Comparison of ENCODE assay signal across 16 mouse cellular contexts in the genomic region with DNA sequence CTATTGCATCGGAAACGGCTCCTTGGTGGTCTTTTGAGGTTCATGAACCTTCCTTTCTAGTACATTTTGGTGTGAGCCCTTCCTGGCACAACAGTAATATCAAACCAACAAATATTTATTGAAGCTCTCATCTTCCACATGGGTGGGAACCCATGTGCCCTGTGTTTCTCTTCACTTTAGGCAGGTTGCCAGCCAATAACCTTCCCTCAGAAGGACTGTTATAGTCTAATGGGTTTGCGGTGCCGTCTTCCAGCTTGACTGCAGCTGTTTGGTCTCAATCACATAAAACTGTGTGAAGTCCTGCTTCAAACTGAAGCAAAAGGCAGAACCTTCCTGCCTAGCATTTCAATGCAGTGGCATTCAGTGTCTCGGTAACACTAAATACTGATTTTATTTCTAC.
"Had no signal": no experiment of that assay in that cellular context is flagged by ENCODE, and none has a peak within 500 bp of the region (broad histone marks: within the 10 kb centered on the region; RNA-seq: fewer than 3 reads in every experiment).

No protein-coding gene starts in this region.

- ATAC-seq: liver, postnatal 0 days; midbrain, embryonic 13.5 days; midbrain, embryonic 15.5 days had no signal

- H3K27ac ChIP-seq: liver, embryonic 15.5 days; macrophage; midbrain, embryonic 13.5 days; midbrain, embryonic 15.5 days; neural tube, embryonic 12.5 days had no signal

- H3K4me2 ChIP-seq: liver, embryonic 15.5 days; lung, embryonic 15.5 days; midbrain, embryonic 11.5 days; midbrain, embryonic 13.5 days; midbrain, embryonic 15.5 days; neural tube, embryonic 12.5 days had no signal

- H3K9ac ChIP-seq: liver, embryonic 15.5 days; liver, postnatal 0 days; lung, embryonic 15.5 days; midbrain, embryonic 13.5 days; midbrain, embryonic 15.5 days; neural tube, embryonic 12.5 days had no signal

- H3K9me3 ChIP-seq: liver, embryonic 15.5 days; lung, embryonic 15.5 days; megakaryocyte, embryonic 14.5 days; midbrain, embryonic 13.5 days; midbrain, embryonic 15.5 days; neural tube, embryonic 12.5 days had no signal

- H3K27me3 ChIP-seq: liver, embryonic 15.5 days; lung, embryonic 15.5 days; megakaryocyte, embryonic 14.5 days; midbrain, embryonic 13.5 days; midbrain, embryonic 15.5 days; neural tube, embryonic 12.5 days had no signal

- DNase-seq: liver, postnatal 0 days; lung, postnatal 14 days; lung, postnatal 36 days; right cerebral cortex, postnatal 14 days; spleen, adult 18-20 months; thymus, adult 18-20 months; thymus, postnatal 14 days; thymus, postnatal 36 days had no signal

- H3K4me3 ChIP-seq: liver, embryonic 15.5 days; lung, embryonic 15.5 days; megakaryocyte, embryonic 14.5 days; midbrain, embryonic 13.5 days; midbrain, embryonic 15.5 days; neural tube, embryonic 12.5 days had no signal

- H3K4me1 ChIP-seq: liver, embryonic 15.5 days; lung, embryonic 15.5 days; megakaryocyte, embryonic 14.5 days; midbrain, embryonic 13.5 days; midbrain, embryonic 15.5 days; neural tube, embryonic 12.5 days had no signal

- H3K36me3 ChIP-seq: liver, embryonic 15.5 days; lung, embryonic 15.5 days; midbrain, embryonic 13.5 days; midbrain, embryonic 15.5 days; neural tube, embryonic 12.5 days had no signal
